Comparison of ENCODE assay signal across 29 mouse cellular contexts in the genomic region with DNA sequence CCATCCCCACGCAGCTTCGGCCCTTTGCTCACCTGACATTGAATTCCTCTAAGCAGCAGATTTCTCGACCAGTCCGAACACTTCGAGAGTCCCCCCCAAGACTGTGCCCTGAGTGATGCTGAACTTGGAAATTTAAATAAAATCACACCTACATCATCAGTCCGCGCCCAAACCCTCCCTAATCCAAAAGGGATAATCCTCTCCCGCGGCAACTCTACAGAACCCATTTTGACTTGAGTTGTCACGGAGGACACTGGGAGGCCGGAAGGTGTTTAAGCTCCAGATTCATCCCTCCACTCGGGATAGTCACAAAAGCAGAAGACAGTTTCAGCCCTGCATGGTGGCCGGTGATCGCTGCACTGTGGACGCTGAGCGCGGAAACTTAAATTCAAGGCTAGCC. TPM values are rescaled to one million over a fixed set of nuclear protein-coding genes. Genes with fewer than 3 reads are reported as not detected.
DNase-seq lines count a peak whose midpoint lies in the region; ATAC-seq and TF ChIP-seq lines count a peak whose summit lies in the region.
"Had no signal": no experiment of that assay in that cellular context is flagged by ENCODE, and none has a peak within 500 bp of the region (broad histone marks: within the 10 kb centered on the region; RNA-seq: fewer than 3 reads in every experiment).

No protein-coding gene starts in this region.

- WGBS in heart, embryonic 10.5 days = 84% methylated on average over 17 of the region's 17 CpGs
- WGBS in liver, postnatal 0 days (ENCODE audit: insufficient replicate concordance) = 81% methylated on average over 17 of the region's 17 CpGs
- 91% methylated on average over 17 of the region's 17 CpGs for WGBS in midbrain, embryonic 15.5 days

- TF ChIP-seq EP300 in liver, postnatal 0 days (IDR thresholded peaks at IDR 0.05; ENCODE audit: low read depth) = no peak

- H3K9me3 ChIP-seq in heart, embryonic 10.5 days = no peaks in the 10 kb centered on the region
- peaks cover 5% of the 10 kb centered on the region for H3K9me3 ChIP-seq in liver, postnatal 0 days (ENCODE audit: low read length)
- H3K9me3 ChIP-seq in midbrain, embryonic 15.5 days = no peaks in the 10 kb centered on the region
- H3K9me3 ChIP-seq: embryonic facial prominence, embryonic 15.5 days had no signal

- no peak overlapping the region for H3K4me3 ChIP-seq in heart, embryonic 10.5 days
- no peak overlapping the region for H3K4me3 ChIP-seq in liver, postnatal 0 days (ENCODE audit: low read depth, low read length)
- H3K4me3 ChIP-seq in midbrain, embryonic 15.5 days = no peak overlapping the region
- H3K4me3 ChIP-seq: embryonic facial prominence, embryonic 13.5 days; embryonic facial prominence, embryonic 15.5 days; erythroblast, embryonic 14.5 days; forebrain, embryonic 10.5 days; forebrain, embryonic 12.5 days had no signal

- DNase-seq in heart, embryonic 10.5 days (ENCODE audit: low spot score) = peak; percentile 39
- no peak for DNase-seq in heart, postnatal 4 days
- peak; percentile 7 for DNase-seq in liver, postnatal 0 days
- DNase-seq in liver = no peak
- peak; percentile 50 for DNase-seq in R1 (ENCODE audit: low read depth, low spot score)
- peak; percentile 62 for DNase-seq in ZHBTc4 (ENCODE audit: low read depth, low spot score)
- DNase-seq in cerebellum, postnatal 14 days = no peak
- DNase-seq: adrenal gland, adult 8-10 months; adrenal gland, postnatal 14 days; adrenal gland, postnatal 36 days; cerebellum, adult 11-12 months; cerebellum, adult 2 months; cerebellum, adult 9-10 months; cerebellum, postnatal 10 days; cerebellum, postnatal 36 days; embryo, embryonic 11 days had no signal

- no peaks in the 10 kb centered on the region for H3K4me1 ChIP-seq in heart, embryonic 10.5 days
- H3K4me1 ChIP-seq in liver, postnatal 0 days (ENCODE audit: insufficient read depth) = no peaks in the 10 kb centered on the region
- no peaks in the 10 kb centered on the region for H3K4me1 ChIP-seq in midbrain, embryonic 15.5 days
- H3K4me1 ChIP-seq: embryonic facial prominence, embryonic 13.5 days; embryonic facial prominence, embryonic 15.5 days; forebrain, embryonic 10.5 days; forebrain, embryonic 12.5 days had no signal

- H3K27me3 ChIP-seq in heart, embryonic 10.5 days (ENCODE audit: insufficient read depth, poor library complexity, severe bottlenecking) = no peaks in the 10 kb centered on the region
- no peaks in the 10 kb centered on the region for H3K27me3 ChIP-seq in liver, postnatal 0 days (ENCODE audit: insufficient read depth, low read length)
- no peaks in the 10 kb centered on the region for H3K27me3 ChIP-seq in midbrain, embryonic 15.5 days (replicated peaks)
- H3K27me3 ChIP-seq: embryonic facial prominence, embryonic 13.5 days; embryonic facial prominence, embryonic 15.5 days; forebrain, embryonic 12.5 days had no signal

- TF ChIP-seq CTCF in liver, postnatal 0 days (IDR thresholded peaks at IDR 0.05; ENCODE audit: low read depth) = no peak

- no peaks in the 10 kb centered on the region for H3K36me3 ChIP-seq in heart, embryonic 10.5 days
- H3K36me3 ChIP-seq in liver, postnatal 0 days (replicated peaks; ENCODE audit: insufficient read depth, low read length) = no peaks in the 10 kb centered on the region
- no peaks in the 10 kb centered on the region for H3K36me3 ChIP-seq in midbrain, embryonic 15.5 days (replicated peaks)
- H3K36me3 ChIP-seq: embryonic facial prominence, embryonic 13.5 days; embryonic facial prominence, embryonic 15.5 days; forebrain, embryonic 10.5 days; forebrain, embryonic 12.5 days had no signal

- no peak overlapping the region for H3K9ac ChIP-seq in liver, postnatal 0 days (replicated peaks)
- no peak overlapping the region for H3K9ac ChIP-seq in midbrain, embryonic 15.5 days
- H3K9ac ChIP-seq: embryonic facial prominence, embryonic 13.5 days; embryonic facial prominence, embryonic 15.5 days; forebrain, embryonic 12.5 days had no signal

- no peak overlapping the region for H3K27ac ChIP-seq in heart, embryonic 10.5 days
- H3K27ac ChIP-seq in liver, postnatal 0 days (ENCODE audit: low read depth) = no peak overlapping the region
- H3K27ac ChIP-seq in midbrain, embryonic 15.5 days = no peak overlapping the region
- H3K27ac ChIP-seq: embryonic facial prominence, embryonic 13.5 days; embryonic facial prominence, embryonic 15.5 days; forebrain, embryonic 10.5 days; forebrain, embryonic 12.5 days had no signal

- no peak for ATAC-seq in liver, postnatal 0 days
- ATAC-seq in midbrain, embryonic 15.5 days (replicated peaks) = no peak
- ATAC-seq: forebrain, embryonic 14.5 days; forebrain, embryonic 16.5 days had no signal

- H3K4me2 ChIP-seq in liver, postnatal 0 days (ENCODE audit: low read depth, low read length) = no peak overlapping the region
- no peak overlapping the region for H3K4me2 ChIP-seq in midbrain, embryonic 15.5 days
- H3K4me2 ChIP-seq: embryonic facial prominence, embryonic 13.5 days; embryonic facial prominence, embryonic 15.5 days; forebrain, embryonic 12.5 days had no signal

RNA-seq across cellular contexts. Expression of a gene that starts 15.7 kb away (rescaled TPM):
- polyA plus RNA-seq in heart, embryonic 10.5 days (2016; fragmentation: Nextera tagmentation; extraction: Ambion mirVana) = 0.90 and 1.4 TPM in 2 replicates
- total RNA-seq in heart, postnatal 4 days (2021) = 10 to 100 TPM; 13.7 to 19.7 TPM
- polyA plus RNA-seq in liver, postnatal 0 days (2015; fragmentation: Nextera tagmentation; extraction: Ambion mirVana) = 1.3 and 1.4 TPM in 2 replicates
- polyA plus RNA-seq in midbrain, embryonic 15.5 days (2015; fragmentation: Nextera tagmentation; extraction: Ambion mirVana) = 16.4 and 21.0 TPM in 2 replicates
- total RNA-seq: MEL had no signal

RNA-seq across cellular contexts. Expression of a gene that starts 25.6 kb away (rescaled TPM):
- polyA plus RNA-seq in heart, embryonic 10.5 days (2016; fragmentation: Nextera tagmentation; extraction: Ambion mirVana) = 5.6 and 7.1 TPM in 2 replicates
- total RNA-seq in heart, postnatal 4 days (2021) = 10 to 100 TPM in 1 of 2 experiments, 1 to 10 TPM in 1; 8.5 to 10.9 TPM
- polyA plus RNA-seq in liver, postnatal 0 days (2015; fragmentation: Nextera tagmentation; extraction: Ambion mirVana) = 3.4 and 3.9 TPM in 2 replicates
- 44.1 and 45.1 TPM in 2 replicates for polyA plus RNA-seq in midbrain, embryonic 15.5 days (2015; fragmentation: Nextera tagmentation; extraction: Ambion mirVana)

RNA-seq across cellular contexts. Expression of a gene that starts 39.0 kb away (rescaled TPM):
- not detected in 2 replicates for polyA plus RNA-seq in heart, embryonic 10.5 days (2016; fragmentation: Nextera tagmentation; extraction: Ambion mirVana)
- not detected for total RNA-seq in heart, postnatal 4 days (2021)
- polyA plus RNA-seq in liver, postnatal 0 days (2015; fragmentation: Nextera tagmentation; extraction: Ambion mirVana) = 0.12 TPM in 1 of 2 replicates, not detected in the other
- polyA plus RNA-seq in midbrain, embryonic 15.5 days (2015; fragmentation: Nextera tagmentation; extraction: Ambion mirVana) = 0.92 and 1.3 TPM in 2 replicates
- total RNA-seq: adrenal gland, adult 18-20 months; adrenal gland, postnatal 14 days; common myeloid progenitor, adult 5-6 weeks; MEL had no signal
- polyA plus RNA-seq: C2C12; embryonic facial prominence, embryonic 11.5 days; erythroblast, embryonic 14.5 days had no signal

RNA-seq across cellular contexts. Expression of a gene that starts 50.1 kb away (rescaled TPM):
- 0.18 and 0.68 TPM in 2 replicates for polyA plus RNA-seq in heart, embryonic 10.5 days (2016; fragmentation: Nextera tagmentation; extraction: Ambion mirVana)
- total RNA-seq in heart, postnatal 4 days (2021) = not detected
- 0.12 TPM in 1 of 2 replicates, not detected in the other for polyA plus RNA-seq in liver, postnatal 0 days (2015; fragmentation: Nextera tagmentation; extraction: Ambion mirVana)
- 22.6 and 23.1 TPM in 2 replicates for polyA plus RNA-seq in midbrain, embryonic 15.5 days (2015; fragmentation: Nextera tagmentation; extraction: Ambion mirVana)
- total RNA-seq: common myeloid progenitor, adult 5-6 weeks had no signal
- polyA plus RNA-seq: erythroblast, embryonic 14.5 days had no signal

RNA-seq across cellular contexts. Expression of a gene that starts 59.9 kb away (rescaled TPM):
- polyA plus RNA-seq in heart, embryonic 10.5 days (2016; fragmentation: Nextera tagmentation; extraction: Ambion mirVana) = 171 and 189 TPM in 2 replicates
- 10 to 100 TPM; 68.6 to 76.6 TPM for total RNA-seq in heart, postnatal 4 days (2021)
- 52.0 and 53.9 TPM in 2 replicates for polyA plus RNA-seq in liver, postnatal 0 days (2015; fragmentation: Nextera tagmentation; extraction: Ambion mirVana)
- 129 and 136 TPM in 2 replicates for polyA plus RNA-seq in midbrain, embryonic 15.5 days (2015; fragmentation: Nextera tagmentation; extraction: Ambion mirVana)

Comparison
In these comparisons a context has a peak if more than half of its experiments do, and no peak if none do; other contexts are left out.
1. DNase-seq: peak in heart, embryonic 10.5 days (single experiment), liver, postnatal 0 days (single experiment), R1 (single experiment) and ZHBTc4 (single experiment); none in heart, postnatal 4 days (single experiment), liver (single experiment) and cerebellum, postnatal 14 days (0 of 2).